Mouse (Mus musculus): ENCODE data around the gene Rps15. TPM values are rescaled to one million over a fixed set of nuclear protein-coding genes. Genes with fewer than 3 reads are reported as not detected.
A peak's percentile ranks its signal among the peaks of the same experiment; 100 is the strongest.

Gene Rps15
- polyA plus RNA-seq, 1 experiment = 4,761 TPM

DNA sequence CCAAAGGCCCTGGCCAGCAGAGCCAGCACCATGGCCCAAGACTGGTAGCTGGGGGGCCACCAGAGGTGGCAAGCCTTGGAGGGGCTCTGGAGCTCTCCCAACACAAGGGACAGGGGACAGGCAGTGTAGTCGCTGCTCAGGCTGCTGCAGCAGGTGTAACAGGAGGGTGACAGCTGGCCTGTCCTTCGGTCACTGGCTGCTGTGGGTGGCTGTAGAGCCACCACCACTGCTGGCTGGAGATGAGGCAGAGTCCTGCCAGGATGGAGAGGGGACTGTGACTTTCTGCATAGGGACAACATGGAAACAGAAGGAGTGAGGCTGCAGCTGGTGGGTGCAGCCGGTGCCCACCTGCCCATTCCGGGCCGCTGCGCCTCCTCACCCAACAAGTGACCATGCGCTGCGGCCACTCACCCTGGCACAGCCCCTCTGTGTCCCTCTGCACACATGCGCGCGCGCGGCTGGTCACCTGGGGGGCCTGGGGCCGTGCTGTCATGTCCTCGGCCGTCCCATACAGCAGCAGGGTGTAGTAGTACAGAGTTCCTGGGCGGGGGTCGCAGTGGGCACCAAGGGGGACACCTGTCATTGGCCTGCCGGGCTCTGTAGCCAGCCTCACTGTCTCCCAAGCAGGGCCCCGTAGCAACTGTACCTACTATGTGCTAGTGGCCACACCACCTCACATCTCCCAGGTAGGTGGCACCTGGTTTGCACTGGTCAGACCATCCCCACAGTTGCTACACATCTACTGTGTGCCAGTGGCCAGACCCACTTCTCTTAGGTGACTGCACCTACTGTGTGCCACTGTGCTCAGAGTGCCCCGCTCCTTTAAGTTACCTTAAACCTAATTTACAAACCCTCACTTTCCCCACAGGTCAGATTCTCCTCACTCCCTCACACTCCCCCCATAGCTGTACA lies 29.7 kb downstream of the Rps15 start:
- Histone ChIP-seq H3ac (ENCODE audit: control insufficient read depth, insufficient read length) (no peak overlapping the region), H3K4me3 (peak overlapping the region; percentile 44), H3K27me3 (ENCODE audit: control insufficient read depth, insufficient read depth, insufficient read length) (no peaks in the 10 kb centered on the region), H3K36me3 (ENCODE audit: control insufficient read depth, insufficient read depth) (no peaks in the 10 kb centered on the region), H3K79me2 (ENCODE audit: control insufficient read depth, insufficient read depth) (peaks cover 10% of the 10 kb centered on the region), H3K4me2 (ENCODE audit: low read depth) (peak overlapping the region; percentile 74)
- TF ChIP-seq MYOD1 (IDR thresholded peaks at IDR 0.05; ENCODE audit: control insufficient read depth in 1 of 3, insufficient read length in 2 of 3, low read depth in 2 of 3) = peak in 1 of 3 experiments; percentile 84
- TF ChIP-seq MYOG (IDR thresholded peaks at IDR 0.05; ENCODE audit: control insufficient read depth in 1 of 3, insufficient read depth in 1 of 3, insufficient read length in 2 of 3, low read depth in 2 of 3) = peak in 1 of 3 experiments; percentile 67
- TF ChIP-seq USF1 (IDR thresholded peaks at IDR 0.05; ENCODE audit: low read depth) = no peak

DNA sequence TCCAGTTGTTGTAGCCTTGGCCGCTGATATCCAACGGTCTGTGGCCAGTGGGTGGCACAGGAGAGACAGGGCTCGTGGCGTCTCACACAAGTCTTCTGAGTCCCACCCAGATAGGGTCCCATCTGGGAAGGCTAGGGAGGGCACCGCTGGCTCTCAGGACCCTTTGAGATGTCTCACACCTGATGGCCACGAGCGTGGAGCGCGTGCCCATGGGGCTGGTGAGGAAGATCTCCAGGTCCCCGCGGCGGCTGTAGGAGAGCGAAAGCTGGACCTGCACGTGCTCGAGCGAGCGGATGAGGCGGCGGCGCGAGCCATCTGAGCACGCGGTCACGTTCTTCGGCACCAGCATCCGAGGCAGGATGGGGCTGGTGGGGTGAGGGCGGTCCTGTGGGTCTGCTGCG lies 30.6 kb downstream of the Rps15 start:
- TF ChIP-seq POLR2A (IDR thresholded peaks at IDR 0.05; ENCODE audit: insufficient read length, low read depth) (peak; percentile 22), SRF (IDR thresholded peaks at IDR 0.05; ENCODE audit: control insufficient read depth, insufficient read length, low read depth) (no peak), POLR2AphosphoS2 (IDR thresholded peaks at IDR 0.05; ENCODE audit: insufficient read length, low read depth) (no peak), MYOD1 (IDR thresholded peaks at IDR 0.05; ENCODE audit: control insufficient read depth in 1 of 3, insufficient read length in 2 of 3, low read depth in 2 of 3) (peak in 1 of 3 experiments; percentile 16), TCF12 (IDR thresholded peaks at IDR 0.05; ENCODE audit: insufficient read depth, poor library complexity, severe bottlenecking) (no peak)
- Histone ChIP-seq H3K36me3 (ENCODE audit: control insufficient read depth, insufficient read depth) (no peaks in the 10 kb centered on the region), H3K4me2 (ENCODE audit: low read depth) (peak overlapping the region; percentile 74), H3K4me3 (peak overlapping the region; percentile 44), H3K27me3 (ENCODE audit: control insufficient read depth, insufficient read depth, insufficient read length) (no peaks in the 10 kb centered on the region), H3K79me2 (ENCODE audit: control insufficient read depth, insufficient read depth) (peaks cover 10% of the 10 kb centered on the region), H3ac (ENCODE audit: control insufficient read depth, insufficient read length) (peak overlapping the region; percentile 4)

- H3K4me2 ChIP-seq (ENCODE audit: low read depth) = peak overlapping the region; percentile 74
- peak overlapping the region; percentile 4 for H3ac ChIP-seq (ENCODE audit: control insufficient read depth, insufficient read length)
- H3K27me3 ChIP-seq (ENCODE audit: control insufficient read depth, insufficient read depth, insufficient read length) = no peaks in the 10 kb centered on the region
- H3K36me3 ChIP-seq (ENCODE audit: control insufficient read depth, insufficient read depth) = no peaks in the 10 kb centered on the region
- H3K79me2 ChIP-seq (ENCODE audit: control insufficient read depth, insufficient read depth) = peaks cover 10% of the 10 kb centered on the region
- H3K4me3 ChIP-seq = peak overlapping the region; percentile 44
- TF ChIP-seq MYOD1 (IDR thresholded peaks at IDR 0.05; ENCODE audit: control insufficient read depth in 1 of 3, insufficient read length in 2 of 3, low read depth in 2 of 3) (peak in 1 of 3 experiments; percentile 13), E2F4 (IDR thresholded peaks at IDR 0.05; ENCODE audit: insufficient read depth) (no peak), POLR2AphosphoS2 (IDR thresholded peaks at IDR 0.05; ENCODE audit: insufficient read length, low read depth) (peak; percentile 54), POLR2A (IDR thresholded peaks at IDR 0.05; ENCODE audit: insufficient read length, low read depth) (peak; percentile 53), MYOG (IDR thresholded peaks at IDR 0.05; ENCODE audit: control insufficient read depth in 1 of 3, insufficient read depth in 1 of 3, insufficient read length in 2 of 3, low read depth in 2 of 3) (peak in 1 of 3 experiments; percentile 2), CEBPB (IDR thresholded peaks at IDR 0.05; ENCODE audit: insufficient read depth, poor library complexity, severe bottlenecking) (no peak), TCF12 (IDR thresholded peaks at IDR 0.05; ENCODE audit: insufficient read depth, poor library complexity, severe bottlenecking) (no peak), SRF (IDR thresholded peaks at IDR 0.05; ENCODE audit: control insufficient read depth, insufficient read length, low read depth) (no peak)
These were observed 31.2 kb downstream of the Rps15 start for GRCm38 (mm10) chr10:80323261-80324119.

- H3K4me2 ChIP-seq (ENCODE audit: low read depth) = peak overlapping the region; percentile 74
- H3K27me3 ChIP-seq (ENCODE audit: control insufficient read depth, insufficient read depth, insufficient read length) = no peaks in the 10 kb centered on the region
- TF ChIP-seq POLR2A (IDR thresholded peaks at IDR 0.05; ENCODE audit: insufficient read length, low read depth) (no peak), SRF (IDR thresholded peaks at IDR 0.05; ENCODE audit: control insufficient read depth, insufficient read length, low read depth) (no peak), CEBPB (IDR thresholded peaks at IDR 0.05; ENCODE audit: insufficient read depth, poor library complexity, severe bottlenecking) (no peak), E2F4 (IDR thresholded peaks at IDR 0.05; ENCODE audit: insufficient read depth) (no peak), MAX (IDR thresholded peaks at IDR 0.05; ENCODE audit: low read depth) (no peak), POLR2AphosphoS2 (IDR thresholded peaks at IDR 0.05; ENCODE audit: insufficient read length, low read depth) (no peak), MYOG (IDR thresholded peaks at IDR 0.05; ENCODE audit: control insufficient read depth in 1 of 3, insufficient read depth in 1 of 3, insufficient read length in 2 of 3, low read depth in 2 of 3) (no peak), USF1 (IDR thresholded peaks at IDR 0.05; ENCODE audit: low read depth) (no peak), TCF3 (IDR thresholded peaks at IDR 0.05; ENCODE audit: insufficient read length, low read depth) (no peak), MYOD1 (IDR thresholded peaks at IDR 0.05; ENCODE audit: control insufficient read depth in 1 of 3, insufficient read length in 2 of 3, low read depth in 2 of 3) (no peak), REST (IDR thresholded peaks at IDR 0.05; ENCODE audit: insufficient read depth, insufficient read length) (no peak), TCF12 (IDR thresholded peaks at IDR 0.05; ENCODE audit: insufficient read depth, poor library complexity, severe bottlenecking) (no peak)
- H3K4me3 ChIP-seq = peak overlapping the region; percentile 44
- no peak overlapping the region for H3ac ChIP-seq (ENCODE audit: control insufficient read depth, insufficient read length)
- H3K79me2 ChIP-seq (ENCODE audit: control insufficient read depth, insufficient read depth) = peaks cover 8% of the 10 kb centered on the region
- H3K36me3 ChIP-seq (ENCODE audit: control insufficient read depth, insufficient read depth) = no peaks in the 10 kb centered on the region
These were observed 32.1 kb downstream of the Rps15 start for GRCm38 (mm10) chr10:80324120-80325037.
